Mouse (Mus musculus) heart, adult 2 months (tissue): ENCODE data around the gene Dnhd1. TPM values are rescaled to one million over a fixed set of nuclear protein-coding genes. Genes with fewer than 3 reads are reported as not detected.
A peak's percentile ranks its signal among the peaks of the same experiment; 100 is the strongest.

Experiments used
- DNase-seq, 2 experiments: peaks; one replicate each; pipeline ENCODE4 v3.0.0; 2021
- H3K27ac ChIP-seq: fragments of 200-600 bp; 2 replicates; pipeline ENCODE4 v1.8.1; 2022
- H3K27me3 ChIP-seq: fragments of 200-500 bp; 2 replicates; pipeline ENCODE4 v1.6.1; 2012; ENCODE audit warnings: mild to moderate bottlenecking, low read length, inconsistent platforms, mixed read lengths; ENCODE audit not compliant: control insufficient read depth, insufficient read depth
- H3K36me3 ChIP-seq: fragments of 200-500 bp; 2 replicates; pipeline ENCODE4 v1.6.1; 2012; ENCODE audit warnings: low read length, inconsistent platforms; ENCODE audit not compliant: control insufficient read depth, insufficient read depth
- H3K4me1 ChIP-seq: fragments of 200-500 bp; 2 replicates; pipeline ENCODE4 v1.6.1; 2011; ENCODE audit warnings: low read length; ENCODE audit not compliant: control insufficient read depth, insufficient read depth
- H3K4me3 ChIP-seq: fragments of 200-600 bp; 2 replicates; pipeline ENCODE4 v1.8.1; 2022
- H3K79me2 ChIP-seq: fragments of 200-500 bp; replicated peaks from 2 replicates; pipeline ENCODE4 v1.6.1; 2012; ENCODE audit warnings: mild to moderate bottlenecking, inconsistent platforms, low read length, moderate library complexity, mixed read lengths; ENCODE audit not compliant: control insufficient read depth, insufficient read depth
- H3K9ac ChIP-seq: fragments of 200-500 bp; 2 replicates; pipeline ENCODE4 v1.6.1; 2012; ENCODE audit warnings: low read depth, mild to moderate bottlenecking, control low read depth, inconsistent platforms, low read length, mixed read lengths
- CTCF ChIP-seq: fragments of 200-600 bp; IDR thresholded peaks from 2 replicates; pipeline ENCODE4 v1.8.1; 2022; ENCODE audit warnings: antibody characterized with exemption, mild to moderate bottlenecking, moderate library complexity
- EP300 ChIP-seq: fragments of 200-500 bp; IDR thresholded peaks from 2 replicates; pipeline ENCODE4 v1.6.1; 2011; ENCODE audit warnings: low read depth, low read length, control low read depth; ENCODE audit not compliant: insufficient read depth
- POLR2A ChIP-seq: fragments of 200-500 bp; IDR thresholded peaks from 2 replicates; pipeline ENCODE4 v1.6.1; 2011; ENCODE audit warnings: mild to moderate bottlenecking, low read depth, low read length, control low read depth; ENCODE audit not compliant: insufficient read depth
- WGBS: fragments of 180-500 bp; shearing (Covaris S2); methylation state at CpG from one replicate; pipeline ENCODE4 v1.1.7; 2018; 5-methylcytosine and 5-hydroxymethylcytosine counted together
- intact Hi-C: fragments of 180-260 bp; cut with DNase I; formaldehyde crosslinking; loops from one replicate; pipeline ENCODE4 v1.15.1; 2025
- polyA plus RNA-seq: library from polyadenylated mRNA; depleted of rRNA; stranded (reverse); fragments of >200 nt; gene quantifications from 2 replicates; pipeline ENCODE4 v1.2.3, GENCODE M21; 2012; rRNA removed
- total RNA-seq, 2 experiments: library from RNA; stranded (reverse); gene quantifications; 2 replicates each; pipeline ENCODE4 v1.2.3; 2021

Dnhd1 gene
- total and polyA plus RNA-seq, 3 experiments: 0.14 to 1.1 (median 0.29) TPM

- 91% methylated on average over 10 of the region's 10 CpGs for WGBS
- no peak for TF ChIP-seq EP300
- TF ChIP-seq CTCF: no peak
- TF ChIP-seq POLR2A: no peak
- H3K79me2 ChIP-seq: no peaks in the 10 kb centered on the region
- H3K4me1 ChIP-seq: peaks cover 3% of the 10 kb centered on the region
- DNase-seq: no peak
- H3K27me3 ChIP-seq: no peaks in the 10 kb centered on the region
- H3K36me3 ChIP-seq: no peaks in the 10 kb centered on the region
- intact Hi-C loops: no loop called here
- no peak overlapping the region for H3K9ac ChIP-seq
- H3K4me3 ChIP-seq: no peak overlapping the region
- H3K27ac ChIP-seq: no peak overlapping the region
Observed at GRCm38 (mm10) chr7:105753281-105753680, 102.7 kb downstream of the Dnhd1 start.

GRCm38 (mm10) chr7:105761813-105762484, 111.3 kb downstream of the Dnhd1 start:
- no peaks in the 10 kb centered on the region for H3K27me3 ChIP-seq
- TF ChIP-seq CTCF (no peak), POLR2A (no peak), EP300 (no peak)
- H3K27ac ChIP-seq: no peak overlapping the region
- no peak overlapping the region for H3K4me3 ChIP-seq
- DNase-seq: no peak
- no peaks in the 10 kb centered on the region for H3K4me1 ChIP-seq
- no peaks in the 10 kb centered on the region; the same call in 1 of the 2 replicates for H3K36me3 ChIP-seq
- no peak overlapping the region for H3K9ac ChIP-seq
- intact Hi-C loops: no loop called here
- 49% methylated on average over 51 of the region's 51 CpGs for WGBS
- H3K79me2 ChIP-seq: no peaks in the 10 kb centered on the region

- no peak overlapping the region for H3K27ac ChIP-seq
- H3K9ac ChIP-seq: no peak overlapping the region
- no peak overlapping the region for H3K4me3 ChIP-seq
- no peaks in the 10 kb centered on the region for H3K79me2 ChIP-seq
- 60% methylated on average over 55 of the region's 55 CpGs for WGBS
- no peaks in the 10 kb centered on the region for H3K27me3 ChIP-seq
- DNase-seq: no peak
- intact Hi-C loops: no loop called here
- H3K4me1 ChIP-seq: peaks cover 4% of the 10 kb centered on the region
- TF ChIP-seq EP300 (no peak), POLR2A (no peak), CTCF (no peak)
- H3K36me3 ChIP-seq: peaks cover 2% of the 10 kb centered on the region
Observed at GRCm38 (mm10) chr7:105762517-105763270, 112.1 kb downstream of the Dnhd1 start.

- H3K9ac ChIP-seq: no peak overlapping the region
- H3K4me3 ChIP-seq: no peak overlapping the region
- intact Hi-C loops: no loop called here
- no peaks in the 10 kb centered on the region for H3K79me2 ChIP-seq
- H3K36me3 ChIP-seq: peaks cover 8% of the 10 kb centered on the region
- no peak overlapping the region for H3K27ac ChIP-seq
- WGBS: 92% methylated on average over 11 of the region's 11 CpGs
- H3K27me3 ChIP-seq: no peaks in the 10 kb centered on the region
- DNase-seq: no peak
- H3K4me1 ChIP-seq: peaks cover 8% of the 10 kb centered on the region
- TF ChIP-seq CTCF (no peak), EP300 (no peak), POLR2A (no peak)
Observed at GRCm38 (mm10) chr7:105764331-105764730, 113.7 kb downstream of the Dnhd1 start.

- intact Hi-C loops: loop anchor here (5.0 kb wide), 1 partner anchor 35 kb away; no protein-coding TSS in a partner anchor
- H3K9ac ChIP-seq: 0 out of 2 replicates have a peak overlapping the region, but pooled peaks have one; percentile 1
- H3K36me3 ChIP-seq: peaks cover 18% of the 10 kb centered on the region
- TF ChIP-seq EP300: 0 out of 2 replicates have a peak, but pooled peaks have one; percentile 26
- TF ChIP-seq CTCF: no peak
- 33% methylated on average over 6 of the region's 6 CpGs for WGBS
- H3K4me1 ChIP-seq: peaks cover 10% of the 10 kb centered on the region
- no peaks in the 10 kb centered on the region for H3K79me2 ChIP-seq
- peak in 1 of 2 experiments; percentile 39 for DNase-seq
- H3K27me3 ChIP-seq: no peaks in the 10 kb centered on the region
- H3K4me3 ChIP-seq: no peak overlapping the region
- H3K27ac ChIP-seq: peak overlapping the region; percentile 36
Observed at GRCm38 (mm10) chr7:105767729-105768165, 117.1 kb downstream of the Dnhd1 start.

GRCm38 (mm10) chr7:105769959-105770358, 119.3 kb downstream of the Dnhd1 start:
- 38% methylated on average over 3 of the region's 3 CpGs for WGBS
- no peak overlapping the region for H3K4me3 ChIP-seq
- no peaks in the 10 kb centered on the region for H3K79me2 ChIP-seq
- intact Hi-C loops: loop anchor here (5.0 kb wide), 1 partner anchor 32 kb away; no protein-coding TSS in a partner anchor
- peak in 1 of 2 experiments; percentile 57 for DNase-seq
- peaks cover 13% of the 10 kb centered on the region for H3K4me1 ChIP-seq
- H3K27ac ChIP-seq: no peak overlapping the region
- peaks cover 18% of the 10 kb centered on the region for H3K36me3 ChIP-seq
- no peak overlapping the region for H3K9ac ChIP-seq
- TF ChIP-seq EP300: no peak
- no peak for TF ChIP-seq CTCF
- TF ChIP-seq POLR2A: no peak
- no peaks in the 10 kb centered on the region for H3K27me3 ChIP-seq

Other genes with a start within 250 kb of the Dnhd1 start
- not detected for gene Cnga4, start 246.3 kb upstream of the Dnhd1 start, total RNA-seq
- gene Cnga4, start 246.3 kb upstream of the Dnhd1 start, polyA plus RNA-seq: 0.09 and 0.14 TPM in 2 replicates
- not detected for gene Cckbr, start 225.1 kb upstream of the Dnhd1 start, total RNA-seq
- not detected in 2 replicates for gene Cckbr, start 225.1 kb upstream of the Dnhd1 start, polyA plus RNA-seq
- gene Cavin3, start 168.5 kb upstream of the Dnhd1 start, total RNA-seq: 10 to 100 TPM; 17.5 to 24.0 TPM
- gene Cavin3, start 168.5 kb upstream of the Dnhd1 start, polyA plus RNA-seq: 18.0 and 21.0 TPM in 2 replicates
- gene Smpd1, start 96.5 kb upstream of the Dnhd1 start, total RNA-seq: 100 to 1,000 TPM; 154 to 186 TPM
- 190 and 211 TPM in 2 replicates for gene Smpd1, start 96.5 kb upstream of the Dnhd1 start, polyA plus RNA-seq
- 100 to 1,000 TPM; 123 to 147 TPM for gene Apbb1, start 69.2 kb upstream of the Dnhd1 start, total RNA-seq
- gene Apbb1, start 69.2 kb upstream of the Dnhd1 start, polyA plus RNA-seq: 259 and 333 TPM in 2 replicates
- under 1 TPM in 1 of 2 experiments, not detected in 1; 0.16 TPM for gene Hpx, start 50.7 kb upstream of the Dnhd1 start, total RNA-seq
- 0.33 and 1.9 TPM in 2 replicates for gene Hpx, start 50.7 kb upstream of the Dnhd1 start, polyA plus RNA-seq
- 10 to 100 TPM; 20.5 to 23.0 TPM for gene Trim3, start 17.3 kb upstream of the Dnhd1 start, total RNA-seq
- gene Trim3, start 17.3 kb upstream of the Dnhd1 start, polyA plus RNA-seq: 39.8 and 41.1 TPM in 2 replicates
- gene Timm10b, start 10.8 kb upstream of the Dnhd1 start, total RNA-seq: 10 to 100 TPM; 70.8 to 78.5 TPM
- 83.6 and 92.9 TPM in 2 replicates for gene Timm10b, start 10.8 kb upstream of the Dnhd1 start, polyA plus RNA-seq
- 10 to 100 TPM; 13.6 TPM for gene Arfip2, start 10.4 kb upstream of the Dnhd1 start, total RNA-seq
- 30.4 and 40.1 TPM in 2 replicates for gene Arfip2, start 10.4 kb upstream of the Dnhd1 start, polyA plus RNA-seq
- gene Gm45799, start 10.3 kb upstream of the Dnhd1 start, total RNA-seq: 1 to 10 TPM in 1 of 2 experiments, under 1 TPM in 1; 0.78 to 2.0 TPM
- 66.7 and 188 TPM in 2 replicates for gene Gm45799, start 10.3 kb upstream of the Dnhd1 start, polyA plus RNA-seq
- gene Ilk, start 85.8 kb downstream of the Dnhd1 start, total RNA-seq: 10 to 100 TPM; 81.4 to 84.4 TPM
- 127 and 168 TPM in 2 replicates for gene Ilk, start 85.8 kb downstream of the Dnhd1 start, polyA plus RNA-seq
- gene Rrp8, start 86.6 kb downstream of the Dnhd1 start, total RNA-seq: 10 to 100 TPM in 1 of 2 experiments, 1 to 10 TPM in 1; 9.2 to 10.8 TPM
- 4.4 and 8.0 TPM in 2 replicates for gene Rrp8, start 86.6 kb downstream of the Dnhd1 start, polyA plus RNA-seq
- gene Taf10, start 93.5 kb downstream of the Dnhd1 start, total RNA-seq: 100 to 1,000 TPM; 110 to 115 TPM
- gene Taf10, start 93.5 kb downstream of the Dnhd1 start, polyA plus RNA-seq: 158 and 176 TPM in 2 replicates
- gene Tpp1, start 101.4 kb downstream of the Dnhd1 start, total RNA-seq: 10 to 100 TPM; 42.1 to 50.3 TPM
- gene Tpp1, start 101.4 kb downstream of the Dnhd1 start, polyA plus RNA-seq: 66.1 and 90.0 TPM in 2 replicates
- gene Dchs1, start 136.8 kb downstream of the Dnhd1 start, total RNA-seq: 1 to 10 TPM; 7.2 to 8.5 TPM
- gene Dchs1, start 136.8 kb downstream of the Dnhd1 start, polyA plus RNA-seq: 8.0 and 11.0 TPM in 2 replicates
- 100 to 1,000 TPM in 1 of 2 experiments, 10 to 100 TPM in 1; 93.1 to 133 TPM for gene Mrpl17, start 160.3 kb downstream of the Dnhd1 start, total RNA-seq
- gene Mrpl17, start 160.3 kb downstream of the Dnhd1 start, polyA plus RNA-seq: 139 and 144 TPM in 2 replicates